Mouse (Mus musculus) spleen, postnatal 10 days (tissue): ENCODE measurements around the gene Morc2b.
"Not testable (repeated sequence)": the region's sequence is repeated elsewhere in the genome, so short reads cannot be mapped to it uniquely, and the experiment has no call there.

ENCODE experiments used
- DNase-seq, 2 experiments: peaks; one replicate each; pipeline ENCODE4 v3.0.0; 2021 to 2022; ENCODE audit warnings: low spot score in 2 of 2

Gene Morc2b

DNA sequence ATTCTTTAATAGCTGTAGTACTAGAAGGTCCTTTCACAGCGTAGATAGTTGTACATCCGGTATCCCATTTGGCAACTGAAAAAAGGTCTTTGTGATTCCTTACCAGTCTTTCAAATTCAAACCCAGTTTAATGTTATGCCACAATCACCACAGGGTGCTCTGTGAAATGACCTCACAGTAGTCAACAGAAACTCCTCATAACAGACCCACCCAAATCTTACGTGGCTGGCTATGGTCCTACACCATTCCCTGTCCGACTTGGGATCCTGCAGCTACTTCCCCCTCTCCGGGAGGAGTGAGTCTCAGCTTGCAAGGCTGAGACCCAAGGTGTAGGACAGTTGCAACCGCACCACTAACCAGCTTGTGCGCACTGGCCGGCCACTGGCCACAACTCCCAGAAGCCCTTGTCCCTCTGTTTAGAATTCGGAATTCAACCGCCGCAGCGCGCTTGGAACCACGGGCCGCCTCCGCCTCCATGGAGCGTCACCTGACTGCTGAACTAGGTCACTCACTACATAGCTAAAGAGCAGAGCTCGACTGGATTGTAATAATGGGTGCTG is at the start of gene Morc2b:
TSS of gene Morc2b (minus strand) at position 423 of the 560 bp plus-strand sequence.
- DNase-seq = no peak

DNA sequence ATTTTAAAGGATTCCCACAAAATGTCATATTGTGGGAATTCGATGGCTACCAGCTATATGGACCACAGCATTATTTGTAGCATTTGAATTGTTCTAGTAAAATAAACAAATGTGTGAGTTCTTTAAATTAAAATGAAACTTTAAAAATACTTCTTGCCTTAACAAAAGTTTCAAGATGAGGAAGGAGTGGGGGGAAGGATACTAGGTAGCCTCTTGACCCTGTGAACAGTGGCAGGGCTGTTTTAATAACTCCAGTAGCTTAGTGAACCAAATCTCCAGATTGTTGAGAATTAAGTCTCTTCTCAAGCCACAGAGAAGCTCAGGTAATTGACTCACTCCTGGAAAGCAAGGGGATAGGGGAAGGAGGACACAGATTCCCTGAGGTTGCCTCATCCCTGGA is 28.7 kb upstream of the Morc2b start, which contains the start of gene Olfr55:
TSS of gene Olfr55 (plus strand) at position 301 of the 400 bp plus-strand sequence.
- DNase-seq = not testable (repeated sequence)

DNA sequence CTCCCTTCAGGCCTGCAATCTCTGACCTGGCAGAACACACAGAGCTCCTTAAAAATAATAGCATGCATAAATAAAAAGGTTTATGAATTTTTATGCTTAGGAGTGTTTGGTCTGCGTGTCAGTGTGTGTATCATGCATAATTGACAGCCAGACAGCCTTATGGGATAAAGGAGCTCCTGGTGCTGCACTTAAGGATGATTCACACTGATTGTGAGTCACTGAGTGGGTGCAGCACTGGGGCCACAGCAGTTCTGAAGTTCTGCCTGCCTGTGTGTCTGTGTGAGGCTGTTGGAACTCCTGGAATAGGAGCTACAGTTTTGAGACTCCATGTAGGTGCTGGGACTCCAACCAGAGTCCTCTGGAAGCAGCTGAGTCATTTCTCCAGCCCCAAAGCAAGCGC is 13.2 kb downstream of the Morc2b start:
- DNase-seq = no peak

DNA sequence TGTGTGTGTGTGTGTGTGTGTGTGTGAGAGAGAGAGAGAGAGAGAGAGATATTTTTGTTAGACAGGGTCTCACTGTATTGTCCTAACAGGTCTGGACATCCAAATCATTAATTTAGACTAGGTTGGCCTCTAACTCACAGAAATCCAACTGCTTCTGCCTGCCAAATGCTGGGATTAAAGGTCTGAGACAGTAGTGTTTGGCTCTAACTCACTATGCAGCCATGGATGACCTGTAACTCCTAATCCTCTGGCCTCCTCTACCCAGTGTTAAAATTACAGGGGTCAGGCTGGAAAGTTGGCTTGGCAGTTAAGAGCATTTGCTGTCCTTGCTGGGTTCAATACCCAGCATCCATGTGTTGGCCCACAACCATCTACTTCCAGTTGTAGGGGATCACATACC is 14.9 kb downstream of the Morc2b start:
- no peak for DNase-seq

DNA sequence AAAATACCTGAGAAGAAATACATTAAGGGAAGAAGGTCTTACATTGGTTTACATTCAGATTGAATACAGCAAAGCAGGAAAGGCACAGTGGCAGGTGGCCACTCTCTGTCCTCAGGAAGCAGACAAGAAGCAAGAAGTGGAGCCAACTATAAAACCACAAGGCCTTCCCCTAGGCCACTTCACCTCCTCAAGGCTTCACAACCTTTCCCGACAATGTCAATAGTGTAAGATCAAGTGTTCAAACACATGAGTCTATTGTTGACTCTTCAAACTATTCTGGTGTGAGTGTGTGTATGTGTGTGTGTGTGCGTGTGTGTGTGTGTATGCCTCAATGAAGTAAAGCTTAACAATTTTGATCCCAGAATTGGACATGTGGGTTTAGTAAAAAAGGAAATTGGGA is 42.1 kb downstream of the Morc2b start:
- DNase-seq = no peak

DNA sequence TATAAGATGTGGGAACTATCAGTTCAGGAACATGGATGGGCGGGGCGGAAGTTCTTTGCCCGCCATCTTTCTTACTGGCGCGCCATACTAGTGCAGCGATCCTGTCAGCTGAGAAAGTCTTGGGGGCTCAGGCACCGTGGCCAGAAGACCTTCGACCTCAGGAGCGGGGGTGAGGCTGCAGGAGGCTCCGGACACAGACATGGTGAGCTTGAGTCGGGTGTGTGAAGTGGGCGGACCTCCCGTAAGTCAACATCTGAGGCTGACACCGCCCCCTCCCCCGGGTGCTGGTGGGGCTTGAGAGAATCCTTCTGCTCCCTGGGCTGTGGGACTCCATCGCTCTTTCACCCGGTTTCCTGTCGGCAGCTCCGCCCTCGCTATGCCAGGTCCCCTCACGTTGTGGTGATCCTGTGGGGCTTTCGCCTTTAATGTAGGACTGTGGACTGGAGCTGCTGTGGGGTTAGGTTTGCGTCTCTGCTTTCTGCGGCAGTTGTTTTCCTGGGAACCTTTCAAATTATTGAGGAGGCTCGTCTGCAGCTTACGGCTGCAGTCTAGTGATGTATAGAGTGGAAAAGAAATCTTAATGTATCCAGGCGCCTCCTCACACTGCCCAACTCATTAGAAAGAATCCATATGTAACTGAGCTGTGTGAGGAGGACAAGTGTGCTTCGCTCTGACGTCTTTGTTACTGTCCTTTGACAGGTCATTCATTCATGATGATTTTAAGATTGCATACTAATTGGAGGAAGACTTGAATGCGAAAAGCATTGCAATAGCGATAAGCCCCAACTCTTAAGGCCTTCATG is 46.9 kb downstream of the Morc2b start:
- peak; percentile 48 to 72 for DNase-seq

DNA sequence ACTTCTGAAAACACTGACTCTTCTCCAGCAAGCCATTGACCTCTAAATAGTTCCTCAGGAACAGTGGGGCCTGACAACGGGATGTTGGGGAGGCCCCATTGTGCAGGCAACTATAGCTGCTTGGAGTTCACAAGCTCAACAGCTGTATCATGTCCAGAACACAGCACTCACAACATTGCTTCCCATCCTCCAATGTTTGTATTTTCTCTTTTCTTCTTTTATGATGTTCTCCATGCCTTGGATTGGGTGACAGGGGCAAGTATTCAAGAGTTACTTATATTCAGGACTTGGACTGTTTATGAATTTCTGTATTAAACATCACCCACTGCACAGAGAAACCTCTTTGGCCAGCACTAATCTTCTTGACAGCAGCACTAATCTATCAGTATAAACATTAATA is 47.9 kb downstream of the Morc2b start:
- no peak for DNase-seq

DNA sequence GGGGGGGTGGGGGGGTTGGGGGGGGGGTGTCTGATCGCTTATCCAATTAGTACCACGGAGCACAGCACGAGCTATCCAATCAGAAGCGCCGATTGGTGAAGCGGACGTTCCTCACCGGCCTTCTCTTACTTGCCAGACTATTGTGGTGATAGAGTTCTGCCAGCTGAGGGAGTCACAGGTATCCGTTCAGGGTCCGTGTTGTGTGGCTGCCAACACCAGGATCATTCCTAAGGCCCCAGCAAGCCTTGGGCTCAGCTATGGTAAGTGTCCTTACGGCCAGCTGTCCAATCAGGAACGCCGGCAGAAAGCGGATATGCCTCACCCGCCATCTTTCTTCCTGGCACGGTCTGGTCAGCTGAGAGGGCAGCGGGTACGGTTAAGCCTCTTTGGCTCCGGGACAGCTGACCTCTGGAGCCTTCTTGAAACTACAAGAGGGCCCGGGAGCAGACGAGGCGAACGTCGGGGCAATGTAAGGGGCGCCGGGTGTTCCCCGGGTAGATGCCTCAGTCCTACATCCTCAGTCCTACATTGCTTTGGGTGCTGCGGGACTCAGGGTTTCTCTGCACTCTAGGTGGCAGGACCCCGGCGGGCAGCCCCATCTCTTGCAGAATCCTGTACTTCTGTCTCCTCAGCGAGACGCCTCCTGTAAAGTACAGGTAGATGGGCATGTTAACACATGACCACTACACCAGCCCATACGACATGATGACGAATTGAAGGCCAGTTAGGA is 50.1 kb downstream of the Morc2b start, which contains the start of gene Zfp563:
TSS of gene Zfp563 (plus strand) at position 91 of the 730 bp plus-strand sequence.
- peak; percentile 84 to 86 for DNase-seq

DNA sequence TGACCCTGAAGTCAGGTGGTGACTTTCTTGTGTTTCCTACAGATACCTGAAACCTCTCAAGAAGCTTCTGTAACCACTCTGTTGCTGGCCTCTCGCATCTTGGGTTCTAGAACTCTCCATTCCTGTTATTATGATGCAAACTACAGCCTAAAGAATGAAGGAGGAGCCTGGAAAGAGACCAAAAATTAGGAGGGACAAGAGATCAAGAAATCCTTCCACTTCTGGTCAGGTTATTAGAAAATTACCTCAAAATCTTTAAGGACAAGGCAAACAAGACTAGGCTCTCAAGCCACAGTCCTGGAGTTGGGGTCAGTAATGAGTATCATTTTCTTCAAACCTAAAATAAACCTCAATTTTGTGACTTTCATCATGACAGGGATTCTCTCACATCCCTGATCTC is 71.5 kb downstream of the Morc2b start, which contains the start of gene 4921501E09Rik:
TSS of gene 4921501E09Rik (minus strand) at position 101 of the 400 bp plus-strand sequence.
- DNase-seq = no peak
